Mouse (Mus musculus): ENCODE results near the gene Pfdn6. TPM values are rescaled to one million over a fixed set of nuclear protein-coding genes. Genes with fewer than 3 reads are reported as not detected.

Gene Pfdn6
- total and polyA plus RNA-seq, 2 experiments from 2014 or later: 47.9 to 185 TPM

DNA sequence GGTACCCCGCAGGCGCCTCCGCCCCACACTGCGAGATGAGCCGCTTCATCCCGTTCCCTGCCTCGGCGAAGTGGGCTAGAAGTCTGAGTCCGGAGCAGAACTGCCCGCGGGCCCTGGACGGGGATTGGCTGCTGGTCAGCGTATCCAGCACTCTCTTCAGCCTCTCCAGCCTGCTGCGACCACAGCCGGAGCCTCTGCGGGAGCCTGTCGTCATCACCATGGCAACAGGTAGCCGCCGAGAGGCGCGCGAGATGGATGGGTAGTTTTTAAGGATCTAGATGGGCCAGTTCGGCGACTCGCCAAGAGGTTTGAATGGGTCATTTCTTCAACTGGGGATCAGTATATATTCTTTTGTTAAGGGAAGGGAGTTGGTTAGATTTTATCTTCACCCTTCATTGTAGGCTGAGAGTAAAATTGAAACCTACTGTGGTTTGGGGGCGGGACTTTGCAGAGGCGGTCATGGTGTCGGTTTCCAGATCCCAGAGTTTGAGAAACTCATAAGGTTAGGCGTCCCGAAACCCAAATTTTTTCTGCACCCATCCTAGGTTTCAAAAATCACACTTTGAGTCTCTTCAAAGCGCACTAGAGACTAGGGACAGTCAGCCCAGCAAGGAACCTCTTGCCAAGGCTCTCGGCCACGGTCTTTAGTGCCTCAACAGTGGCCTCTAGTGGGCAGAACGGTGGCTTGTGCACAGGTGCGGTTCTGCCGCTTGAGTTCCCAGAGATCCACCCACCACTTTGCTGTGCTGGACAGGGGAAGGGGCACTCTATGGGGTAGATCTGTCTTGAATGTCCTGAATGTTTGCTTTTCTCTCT is 19.7 kb downstream of the Pfdn6 start:
- H3K4me2 ChIP-seq (ENCODE audit: low read depth, low read length, poor library complexity, severe bottlenecking): peak overlapping the region; percentile 70
- 3% methylated on average over 36 of the region's 36 CpGs for WGBS
- H3K9me3 ChIP-seq (ENCODE audit: low read length): no peaks in the 10 kb centered on the region
- H3K4me3 ChIP-seq (ENCODE audit: low read depth, low read length): peak overlapping the region; percentile 38
- H3K9ac ChIP-seq (replicated peaks; ENCODE audit: low read length, poor library complexity, severe bottlenecking): peak overlapping the region; percentile 39
- H3K36me3 ChIP-seq (ENCODE audit: insufficient read depth, low read length): no peaks in the 10 kb centered on the region
- peak overlapping the region; percentile 48; the same call in 1 of the 2 replicates for H3K27ac ChIP-seq (ENCODE audit: low read depth, low read length)
- ATAC-seq (ENCODE audit: low FRiP score) (no peak), DNase-seq (ENCODE audit: low spot score) (peak; percentile 83)
- peak; percentile 83 for TF ChIP-seq CTCF (IDR thresholded peaks at IDR 0.05)
- H3K4me1 ChIP-seq (ENCODE audit: insufficient read depth, low read length): no peaks in the 10 kb centered on the region
- no peaks in the 10 kb centered on the region for H3K27me3 ChIP-seq (ENCODE audit: insufficient read depth, low read length)

DNA sequence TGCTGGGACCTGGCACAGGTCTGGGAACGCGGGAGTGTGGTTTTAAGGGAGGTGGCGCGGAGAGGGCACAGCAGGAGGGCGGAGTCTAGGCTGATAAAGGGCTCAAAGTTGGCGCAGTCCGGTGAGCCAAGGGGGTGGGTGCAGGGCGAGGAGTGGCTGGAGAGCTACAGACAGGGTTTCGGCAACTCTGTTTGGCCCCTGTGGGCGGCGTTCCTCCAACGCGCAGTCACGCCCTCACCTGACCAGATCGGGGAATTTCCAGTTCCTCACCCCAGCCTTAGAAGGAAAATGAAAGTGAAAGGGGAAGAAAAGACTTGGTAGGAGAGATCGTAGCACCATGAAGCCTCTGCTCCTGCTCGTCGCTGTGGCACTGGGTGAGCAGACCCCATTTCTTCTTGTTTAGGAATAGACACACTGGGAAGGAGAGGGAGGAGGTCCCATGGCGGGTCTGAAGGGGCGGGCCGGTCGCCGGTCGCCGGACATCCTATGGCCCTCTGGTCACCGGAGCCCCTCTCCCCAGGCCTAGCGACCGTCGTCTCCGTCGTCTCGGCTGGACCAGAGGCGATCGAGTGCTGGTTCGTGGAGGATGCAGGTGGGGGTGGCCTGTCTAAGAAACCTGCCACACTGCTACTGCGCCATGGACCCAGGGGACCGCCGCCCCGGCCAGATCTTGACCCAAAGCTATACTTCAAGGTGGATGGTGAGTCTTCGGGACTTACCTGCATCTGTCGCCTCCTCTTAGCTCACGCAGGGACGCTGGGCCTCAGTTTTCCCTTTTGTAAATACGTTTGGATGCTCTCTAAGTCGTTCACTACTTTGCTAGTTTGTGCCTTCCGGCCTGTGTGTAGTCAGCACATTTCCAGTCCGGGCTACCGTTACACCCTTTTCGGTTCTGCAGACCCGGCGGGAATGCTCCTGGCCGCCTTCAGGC is 20.5 kb downstream of the Pfdn6 start:
- WGBS: 4% methylated on average over 52 of the region's 52 CpGs
- Histone ChIP-seq H3K4me3 (ENCODE audit: low read depth, low read length) (peak overlapping the region; percentile 38), H3K4me1 (ENCODE audit: insufficient read depth, low read length) (no peaks in the 10 kb centered on the region), H3K4me2 (ENCODE audit: low read depth, low read length, poor library complexity, severe bottlenecking) (peak overlapping the region; percentile 70), H3K27ac (ENCODE audit: low read depth, low read length) (peak overlapping the region; percentile 48; the same call in 1 of the 2 replicates), H3K9ac (replicated peaks; ENCODE audit: low read length, poor library complexity, severe bottlenecking) (peak overlapping the region; percentile 39), H3K9me3 (ENCODE audit: low read length) (no peaks in the 10 kb centered on the region), H3K36me3 (ENCODE audit: insufficient read depth, low read length) (no peaks in the 10 kb centered on the region), H3K27me3 (ENCODE audit: insufficient read depth, low read length) (no peaks in the 10 kb centered on the region)
- ATAC-seq (ENCODE audit: low FRiP score): no peak
- TF ChIP-seq CTCF (IDR thresholded peaks at IDR 0.05): peak; percentile 29
- peak; percentile 34 for DNase-seq (ENCODE audit: low spot score)

DNA sequence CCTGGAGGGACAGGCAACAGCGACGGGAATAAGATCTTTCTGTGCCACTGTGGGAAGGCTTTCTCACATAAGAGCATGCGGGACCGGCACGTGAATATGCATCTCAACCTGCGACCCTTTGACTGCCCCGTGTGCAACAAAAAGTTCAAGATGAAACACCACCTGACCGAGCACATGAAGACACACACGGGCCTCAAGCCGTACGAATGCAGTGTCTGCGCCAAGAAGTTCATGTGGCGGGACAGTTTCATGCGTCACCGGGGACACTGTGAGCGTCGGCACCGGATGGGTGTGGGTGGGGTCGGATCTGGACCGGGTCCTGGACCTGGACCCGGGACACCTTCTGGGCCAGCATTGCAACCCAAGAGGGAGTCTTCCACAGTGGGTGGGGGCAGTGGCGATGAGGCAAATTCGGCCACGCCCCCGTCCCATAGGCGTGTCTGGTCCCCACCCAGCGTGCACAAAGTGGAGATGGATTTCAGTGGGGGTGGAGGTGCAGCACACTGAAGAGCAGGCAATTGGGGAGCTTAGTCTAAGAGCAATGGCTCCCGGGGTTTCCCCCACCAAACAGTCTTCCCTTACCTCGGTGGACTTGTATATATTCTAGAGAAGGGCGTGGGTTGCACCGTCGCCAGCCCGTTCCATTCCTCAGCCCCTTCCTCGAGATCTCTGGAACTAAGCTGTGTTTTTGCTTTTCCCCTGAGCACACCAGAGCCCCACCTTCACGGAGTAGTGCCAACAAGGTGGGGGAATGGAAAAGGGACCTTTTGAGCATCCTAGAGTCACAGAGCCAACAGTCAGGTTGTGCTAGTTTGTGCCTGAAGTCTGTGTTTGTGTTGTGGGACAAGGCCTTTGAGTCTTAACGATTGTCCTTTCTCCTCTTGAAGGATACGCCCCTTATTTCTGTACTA is 21.6 kb downstream of the Pfdn6 start:
- peak overlapping the region; percentile 38 for H3K4me3 ChIP-seq (ENCODE audit: low read depth, low read length)
- peaks cover 8% of the 10 kb centered on the region for H3K36me3 ChIP-seq (ENCODE audit: insufficient read depth, low read length)
- TF ChIP-seq CTCF (IDR thresholded peaks at IDR 0.05): no peak
- peak overlapping the region; percentile 70; the same call in 1 of the 2 replicates for H3K4me2 ChIP-seq (ENCODE audit: low read depth, low read length, poor library complexity, severe bottlenecking)
- ATAC-seq (ENCODE audit: low FRiP score) (no peak), DNase-seq (ENCODE audit: low spot score) (no peak)
- H3K9ac ChIP-seq (replicated peaks; ENCODE audit: low read length, poor library complexity, severe bottlenecking): no peak overlapping the region
- H3K27me3 ChIP-seq (ENCODE audit: insufficient read depth, low read length): no peaks in the 10 kb centered on the region
- H3K27ac ChIP-seq (ENCODE audit: low read depth, low read length): no peak overlapping the region
- H3K4me1 ChIP-seq (ENCODE audit: insufficient read depth, low read length): no peaks in the 10 kb centered on the region
- H3K9me3 ChIP-seq (ENCODE audit: low read length): no peaks in the 10 kb centered on the region
- WGBS: 65% methylated on average over 37 of the region's 37 CpGs

DNA sequence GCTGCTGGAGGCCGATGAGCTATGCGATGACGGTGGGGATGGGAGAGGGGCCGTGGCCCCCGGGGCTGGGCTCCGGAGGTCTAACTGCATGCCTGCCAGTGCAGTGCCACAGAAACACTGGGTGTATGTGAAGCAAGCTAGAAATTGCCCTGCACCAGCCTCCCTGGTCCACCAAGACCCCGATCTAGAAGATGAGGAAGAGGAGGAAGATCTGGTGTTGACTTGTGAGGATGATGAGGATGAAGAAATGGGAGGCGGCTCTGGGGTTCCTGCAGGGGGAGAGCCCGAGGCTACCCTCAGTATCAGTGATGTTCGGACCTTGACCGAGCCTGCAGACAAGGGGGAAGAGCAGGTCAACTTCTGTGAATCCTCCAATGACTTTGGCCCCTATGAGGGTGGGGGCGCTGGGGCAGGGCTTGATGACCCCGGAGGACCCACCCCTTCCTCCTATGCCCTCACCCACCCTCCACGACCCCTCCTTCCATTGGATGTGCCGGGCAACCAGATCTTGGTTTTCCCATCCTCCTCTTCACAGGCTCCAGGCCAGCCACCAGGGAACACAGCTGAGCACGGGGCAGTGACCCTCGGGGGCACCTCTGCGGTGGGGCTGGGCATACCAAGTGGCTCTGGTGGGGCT is 22.4 kb downstream of the Pfdn6 start:
- DNase-seq (ENCODE audit: low spot score) (no peak), ATAC-seq (ENCODE audit: low FRiP score) (no peak)
- no peak overlapping the region for H3K4me3 ChIP-seq (ENCODE audit: low read depth, low read length)
- H3K9me3 ChIP-seq (ENCODE audit: low read length): no peaks in the 10 kb centered on the region
- H3K27ac ChIP-seq (ENCODE audit: low read depth, low read length): no peak overlapping the region
- H3K9ac ChIP-seq (replicated peaks; ENCODE audit: low read length, poor library complexity, severe bottlenecking): no peak overlapping the region
- H3K4me1 ChIP-seq (ENCODE audit: insufficient read depth, low read length): no peaks in the 10 kb centered on the region
- 87% methylated on average over 18 of the region's 18 CpGs for WGBS
- peaks cover 12% of the 10 kb centered on the region for H3K36me3 ChIP-seq (ENCODE audit: insufficient read depth, low read length)
- no peaks in the 10 kb centered on the region for H3K27me3 ChIP-seq (ENCODE audit: insufficient read depth, low read length)
- no peak for TF ChIP-seq CTCF (IDR thresholded peaks at IDR 0.05)
- no peak overlapping the region for H3K4me2 ChIP-seq (ENCODE audit: low read depth, low read length, poor library complexity, severe bottlenecking)

Measured in midbrain, postnatal 0 days (tissue).